Mouse (Mus musculus): ENCODE results near the gene Defb6. TPM values are rescaled to one million over a fixed set of nuclear protein-coding genes. Genes with fewer than 3 reads are reported as not detected.

The Defb6 gene
- not detected in 2 replicates for polyA plus RNA-seq (2012; rRNA removed)

DNA sequence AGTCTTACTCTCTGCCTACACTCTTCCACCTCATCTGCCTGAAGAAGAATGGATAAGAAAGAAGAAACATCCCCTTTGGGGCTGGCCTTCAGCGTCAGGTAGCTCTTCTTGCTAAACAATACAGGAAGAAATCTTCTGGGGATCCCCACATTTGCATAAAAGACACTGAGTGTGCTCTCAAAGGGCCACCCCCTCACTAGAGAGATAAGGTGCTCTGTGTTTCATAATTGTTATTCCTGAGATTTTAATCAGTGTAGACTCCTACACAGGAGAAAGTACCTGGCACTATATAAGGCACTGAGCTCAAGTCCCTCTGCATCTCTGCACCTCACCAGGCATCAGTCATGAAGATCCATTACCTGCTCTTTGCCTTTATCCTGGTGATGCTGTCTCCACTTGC, at the start of gene Defb6:
Defb6 (plus strand) TSS at position 318 of the 400 bp plus-strand sequence.

DNA sequence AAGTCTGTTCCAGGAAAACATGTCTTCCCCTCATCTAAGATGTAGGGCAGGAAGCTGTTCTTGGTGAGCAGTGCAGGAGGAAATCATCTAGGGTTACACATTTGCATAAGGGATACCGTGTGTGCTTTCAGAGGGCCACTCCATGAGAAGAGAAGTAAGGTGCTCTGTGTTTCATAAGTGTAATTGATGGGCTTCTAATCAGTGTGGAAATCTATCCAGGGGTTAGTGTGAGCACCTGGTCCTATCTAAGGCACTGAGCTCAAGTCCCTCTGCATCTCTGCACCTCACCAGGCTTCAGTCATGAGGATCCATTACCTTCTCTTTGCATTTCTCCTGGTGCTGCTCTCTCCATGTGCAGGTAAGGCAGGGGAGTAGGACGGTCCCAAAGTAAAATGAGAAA, 14.3 kb downstream of the Defb6 start, which contains the start of gene Defb46:
Defb46 (plus strand) TSS at position 301 of the 400 bp plus-strand sequence.

DNA sequence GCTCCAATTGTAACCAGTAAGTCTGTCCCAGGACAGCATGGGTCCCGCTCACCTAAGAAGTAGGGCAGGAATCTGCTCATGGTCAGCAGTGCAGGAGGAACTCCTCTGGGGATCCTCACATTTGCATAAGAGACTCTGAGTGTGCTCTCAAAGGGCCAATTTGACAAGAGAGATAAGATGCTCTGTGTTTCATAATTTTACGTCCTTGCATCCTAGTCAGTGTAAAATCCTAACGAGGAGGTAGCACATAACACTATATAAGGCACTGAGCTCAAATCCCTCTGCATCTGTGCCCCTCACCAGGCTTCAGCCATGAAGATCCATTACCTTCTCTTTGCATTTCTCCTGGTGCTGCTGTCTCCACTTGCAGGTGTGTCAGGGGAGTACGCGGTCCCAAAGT, 22.0 kb downstream of the Defb6 start, which contains the start of gene Defb5:
Defb5 (plus strand) TSS at position 301 of the 400 bp plus-strand sequence.

Other genes with a start within 250 kb of the Defb6 start
- gene Defb40, start 247.2 kb upstream of the Defb6 start, polyA plus RNA-seq (2012; rRNA removed), result not detected in 2 replicates
- not detected in 2 replicates for gene Defb37, start 234.4 kb upstream of the Defb6 start, polyA plus RNA-seq (2012; rRNA removed)
- not detected in 2 replicates for gene Defb38, start 198.9 kb upstream of the Defb6 start, polyA plus RNA-seq (2012; rRNA removed)
- gene Defb39, start 160.7 kb upstream of the Defb6 start, polyA plus RNA-seq (2012; rRNA removed), result not detected in 2 replicates
- not detected in 2 replicates for gene Defb12, start 110.6 kb upstream of the Defb6 start, polyA plus RNA-seq (2012; rRNA removed)
- not detected in 2 replicates for gene Defb34, start 101.7 kb upstream of the Defb6 start, polyA plus RNA-seq (2012; rRNA removed)
- gene Gm45826, start 84.7 kb upstream of the Defb6 start, polyA plus RNA-seq (2012; rRNA removed), result not detected in 2 replicates
- gene Defb14, start 31.1 kb upstream of the Defb6 start, polyA plus RNA-seq (2012; rRNA removed), result not detected in 2 replicates
- gene Defb4, start 26.8 kb upstream of the Defb6 start, polyA plus RNA-seq (2012; rRNA removed), result not detected in 2 replicates
- gene Defb46, start 14.4 kb downstream of the Defb6 start, polyA plus RNA-seq (2012; rRNA removed), result not detected in 2 replicates
- gene Defb5, start 22.1 kb downstream of the Defb6 start, polyA plus RNA-seq (2012; rRNA removed), result not detected in 2 replicates
- gene Defb3, start 67.9 kb downstream of the Defb6 start, polyA plus RNA-seq (2012; rRNA removed), result not detected in 2 replicates
- not detected in 2 replicates for gene Defb8, start 222.1 kb downstream of the Defb6 start, polyA plus RNA-seq (2012; rRNA removed)